ENCODE assay signal across 21 mouse cellular contexts in the genomic region with DNA sequence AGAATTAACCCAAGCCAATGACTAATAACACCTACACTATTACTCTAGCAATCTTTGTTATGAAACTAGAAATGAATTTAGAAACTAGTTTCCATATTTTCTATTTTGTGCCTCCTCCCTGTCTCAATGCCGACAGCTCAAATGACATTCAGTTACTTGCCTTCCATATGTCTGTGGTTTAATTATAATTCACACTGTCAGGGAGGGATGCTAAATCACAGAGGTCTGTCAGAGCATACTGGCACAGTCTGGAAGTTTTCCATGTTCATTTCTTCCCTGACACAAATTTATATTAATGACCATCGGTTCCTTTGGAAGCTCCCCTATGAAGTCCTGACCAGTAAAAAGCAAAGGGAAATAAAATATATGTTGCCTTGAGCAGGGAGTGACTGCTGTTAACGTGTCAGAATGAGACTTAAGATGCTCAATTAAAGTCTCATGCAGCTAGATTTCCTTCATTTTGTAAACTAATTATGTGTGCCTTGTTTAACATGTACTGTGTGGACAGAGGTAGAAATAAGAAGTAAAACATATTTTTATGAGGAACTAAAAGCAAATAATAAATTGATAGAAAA.
DNase-seq lines count a peak whose midpoint lies in the region; ATAC-seq lines count a peak whose summit lies in the region.
"Had no signal": no experiment of that assay in that cellular context is flagged by ENCODE, and none has a peak within 500 bp of the region (broad histone marks: within the 10 kb centered on the region; RNA-seq: fewer than 3 reads in every experiment).

No protein-coding gene starts in this region.

- intact Hi-C loops in left cerebral cortex, postnatal 36 days (cut with DNase I), result no loop called here

- no peak overlapping the region for H3K9ac ChIP-seq in hindbrain, embryonic 15.5 days
- H3K9ac ChIP-seq in hindbrain, embryonic 11.5 days (ENCODE audit: low read depth, low read length), result no peak overlapping the region
- H3K9ac ChIP-seq: embryonic facial prominence, embryonic 12.5 days; hindbrain, embryonic 13.5 days; kidney, embryonic 15.5 days; liver, embryonic 14.5 days; lung, embryonic 15.5 days had no signal

- no peak for DNase-seq in hindbrain, embryonic 11.5 days (ENCODE audit: low spot score)
- DNase-seq in left cerebral cortex, adult 11 months (ENCODE audit: low spot score), result peak; percentile 6
- no peak for DNase-seq in left cerebral cortex, postnatal 36 days (ENCODE audit: low spot score in 2 of 2)
- DNase-seq in brain, adult 2 months (ENCODE audit: low read depth, low spot score), result peak; percentile 56
- DNase-seq in brain, embryonic 18.5 days (ENCODE audit: low read depth, low spot score), result peak; percentile 59
- no peak for DNase-seq in thymus, postnatal 4 days
- DNase-seq: cerebellum, adult 9-10 months; kidney, postnatal 4 days; lung, postnatal 4 days; retina, postnatal 1 day; thymus, postnatal 14 days had no signal

- H3K27me3 ChIP-seq in hindbrain, embryonic 15.5 days, result no peaks in the 10 kb centered on the region
- no peaks in the 10 kb centered on the region for H3K27me3 ChIP-seq in hindbrain, embryonic 11.5 days (ENCODE audit: control insufficient read depth, insufficient read depth, low read length)
- H3K27me3 ChIP-seq: embryonic facial prominence, embryonic 12.5 days; hindbrain, embryonic 13.5 days; kidney, embryonic 15.5 days; lung, embryonic 15.5 days had no signal

- H3K4me2 ChIP-seq in hindbrain, embryonic 15.5 days, result no peak overlapping the region
- no peak overlapping the region for H3K4me2 ChIP-seq in hindbrain, embryonic 11.5 days (replicated peaks; ENCODE audit: low read depth, low read length)
- H3K4me2 ChIP-seq: embryonic facial prominence, embryonic 12.5 days; hindbrain, embryonic 13.5 days; kidney, embryonic 15.5 days; lung, embryonic 15.5 days; midbrain, embryonic 11.5 days had no signal

- 44% methylated on average over 3 of the region's 3 CpGs for WGBS in hindbrain, embryonic 15.5 days
- 72% methylated on average over 3 of the region's 3 CpGs for WGBS in hindbrain, embryonic 11.5 days

- 0 out of 2 replicates have a peak, but pooled peaks have one; percentile 34 for ATAC-seq in hindbrain, embryonic 15.5 days (ENCODE audit: low FRiP score, low read depth)
- no peak for ATAC-seq in hindbrain, embryonic 11.5 days (ENCODE audit: low FRiP score)
- ATAC-seq: intestine, postnatal 0 days had no signal

- no peak overlapping the region for H3K4me3 ChIP-seq in hindbrain, embryonic 15.5 days
- H3K4me3 ChIP-seq in hindbrain, embryonic 11.5 days (ENCODE audit: low read depth, low read length), result no peak overlapping the region
- H3K4me3 ChIP-seq: embryonic facial prominence, embryonic 12.5 days; erythroblast, embryonic 14.5 days; heart, embryonic 10.5 days; hindbrain, embryonic 13.5 days; kidney, embryonic 15.5 days; lung, embryonic 15.5 days had no signal

- no peaks in the 10 kb centered on the region for H3K4me1 ChIP-seq in hindbrain, embryonic 15.5 days (replicated peaks)
- H3K4me1 ChIP-seq in hindbrain, embryonic 11.5 days (replicated peaks; ENCODE audit: control insufficient read depth, insufficient read depth, low read length), result no peaks in the 10 kb centered on the region
- H3K4me1 ChIP-seq: embryonic facial prominence, embryonic 12.5 days; heart, embryonic 10.5 days; hindbrain, embryonic 13.5 days; kidney, embryonic 15.5 days; lung, embryonic 15.5 days had no signal

- H3K27ac ChIP-seq in hindbrain, embryonic 15.5 days (replicated peaks), result no peak overlapping the region
- no peak overlapping the region for H3K27ac ChIP-seq in hindbrain, embryonic 11.5 days (ENCODE audit: low read depth, low read length)
- H3K27ac ChIP-seq: embryonic facial prominence, embryonic 12.5 days; heart, embryonic 10.5 days; hindbrain, embryonic 13.5 days; kidney, embryonic 15.5 days; liver, embryonic 14.5 days; lung, embryonic 15.5 days had no signal

- no peaks in the 10 kb centered on the region for H3K9me3 ChIP-seq in hindbrain, embryonic 15.5 days
- H3K9me3 ChIP-seq in hindbrain, embryonic 11.5 days (ENCODE audit: control insufficient read depth, low read length), result no peaks in the 10 kb centered on the region
- H3K9me3 ChIP-seq: embryonic facial prominence, embryonic 12.5 days; heart, embryonic 10.5 days; hindbrain, embryonic 13.5 days; kidney, embryonic 15.5 days; lung, embryonic 15.5 days had no signal

- H3K36me3 ChIP-seq in hindbrain, embryonic 15.5 days, result no peaks in the 10 kb centered on the region
- H3K36me3 ChIP-seq in hindbrain, embryonic 11.5 days (ENCODE audit: control insufficient read depth, insufficient read depth, low read length), result no peaks in the 10 kb centered on the region
- H3K36me3 ChIP-seq: embryonic facial prominence, embryonic 12.5 days; heart, embryonic 10.5 days; hindbrain, embryonic 13.5 days; kidney, embryonic 15.5 days; lung, embryonic 15.5 days had no signal

Comparison
In these comparisons a context has a peak if more than half of its experiments do, and no peak if none do; other contexts are left out.
1. DNase-seq: peak in left cerebral cortex, adult 11 months (single experiment), brain, adult 2 months (single experiment) and brain, embryonic 18.5 days (single experiment); none in hindbrain, embryonic 11.5 days (single experiment), left cerebral cortex, postnatal 36 days (0 of 2) and thymus, postnatal 4 days (single experiment).